8 mouse cellular contexts compared by ENCODE assay signal in genomic region chr1:46851586-46851985, GRCm38 (mm10). TPM values are rescaled to one million over a fixed set of nuclear protein-coding genes. Genes with fewer than 3 reads are reported as not detected.
A peak's percentile ranks its signal among the peaks of the same experiment; 100 is the strongest.
DNase-seq lines count a peak whose midpoint lies in the region; ATAC-seq and TF ChIP-seq lines count a peak whose summit lies in the region.

No protein-coding gene starts in this region.

- no peak for TF ChIP-seq CTCF in heart, postnatal 0 days (IDR thresholded peaks at IDR 0.05; ENCODE audit: low read depth)
- no peak for TF ChIP-seq CTCF in MEL (IDR thresholded peaks at IDR 0.05 in 2 of 3, conservative IDR thresholded peaks at IDR 0.05 in 1 of 3; ENCODE audit: control insufficient read depth in 1 of 3, insufficient read depth in 1 of 3, low read depth in 2 of 3, low read length in 3 of 3, poor library complexity in 1 of 3, severe bottlenecking in 1 of 3)

- H3K27me3 ChIP-seq in heart, postnatal 0 days (ENCODE audit: control insufficient read depth, insufficient read depth, low read length), result no peaks in the 10 kb centered on the region
- H3K27me3 ChIP-seq in MEL (ENCODE audit: control insufficient read depth in 1 of 2, insufficient read depth in 2 of 2, low read length in 2 of 2), result no peaks in the 10 kb centered on the region
- no peaks in the 10 kb centered on the region for H3K27me3 ChIP-seq in hindbrain, embryonic 11.5 days (ENCODE audit: control insufficient read depth, insufficient read depth, low read length)
- no peaks in the 10 kb centered on the region for H3K27me3 ChIP-seq in midbrain, embryonic 13.5 days

- no peak for TF ChIP-seq EP300 in heart, postnatal 0 days (IDR thresholded peaks at IDR 0.05; ENCODE audit: low read depth)
- TF ChIP-seq EP300 in MEL (IDR thresholded peaks at IDR 0.05; ENCODE audit: low read depth in 1 of 2, low read length in 2 of 2), result no peak

- H3K36me3 ChIP-seq in heart, postnatal 0 days (replicated peaks; ENCODE audit: control insufficient read depth, insufficient read depth, low read length), result no peaks in the 10 kb centered on the region
- peaks cover 0 to 21% of the 10 kb centered on the region in 2 experiments; a peak in 2 of 4 replicates for H3K36me3 ChIP-seq in MEL (ENCODE audit: control insufficient read depth in 1 of 2, insufficient read depth in 2 of 2, low read length in 2 of 2)
- H3K36me3 ChIP-seq in hindbrain, embryonic 11.5 days (ENCODE audit: control insufficient read depth, insufficient read depth, low read length), result no peaks in the 10 kb centered on the region
- H3K36me3 ChIP-seq in midbrain, embryonic 13.5 days, result no peaks in the 10 kb centered on the region

- intact Hi-C loops in left cerebral cortex, postnatal 25 days (cut with DNase I), result loop anchor here (5.0 to 10.0 kb wide), 4 partner anchors 251 to 636 kb away; no protein-coding TSS in a partner anchor

- peak overlapping the region; percentile 7; the same call in 1 of the 2 replicates for H3K27ac ChIP-seq in heart, postnatal 0 days (ENCODE audit: low read depth)
- no peak overlapping the region; the same call in 1 of the 2 replicates for H3K27ac ChIP-seq in MEL (ENCODE audit: control insufficient read depth, low read depth, low read length)
- H3K27ac ChIP-seq in hindbrain, embryonic 11.5 days (ENCODE audit: low read depth, low read length), result no peak overlapping the region
- no peak overlapping the region for H3K27ac ChIP-seq in midbrain, embryonic 13.5 days

- no peak for ATAC-seq in heart, postnatal 0 days (ENCODE audit: insufficient read depth, low read depth)
- no peak for ATAC-seq in hindbrain, embryonic 11.5 days (ENCODE audit: low FRiP score)
- ATAC-seq in midbrain, embryonic 13.5 days, result no peak
- ATAC-seq in frontal cortex, adult (ENCODE audit: low TSS enrichment), result no peak

- H3K4me2 ChIP-seq in heart, postnatal 0 days (ENCODE audit: low read depth, low read length), result peak overlapping the region; percentile 91; the same call in 1 of the 2 replicates
- peak overlapping the region; percentile 26 for H3K4me2 ChIP-seq in hindbrain, embryonic 11.5 days (replicated peaks; ENCODE audit: low read depth, low read length)
- peak overlapping the region; percentile 67 for H3K4me2 ChIP-seq in midbrain, embryonic 13.5 days (replicated peaks)

- H3K4me3 ChIP-seq in heart, postnatal 0 days (ENCODE audit: low read depth, low read length), result no peak overlapping the region
- no peak overlapping the region; a peak in 1 of 4 replicates for H3K4me3 ChIP-seq in MEL (ENCODE audit: control insufficient read depth in 1 of 2, insufficient read depth in 1 of 2, low read depth in 2 of 2, low read length in 2 of 2)
- peak overlapping the region; percentile 14; the same call in 1 of the 2 replicates for H3K4me3 ChIP-seq in hindbrain, embryonic 11.5 days (ENCODE audit: low read depth, low read length)
- H3K4me3 ChIP-seq in midbrain, embryonic 13.5 days (replicated peaks), result peak overlapping the region; percentile 91

- no peak overlapping the region for H3K9ac ChIP-seq in heart, postnatal 0 days (replicated peaks; ENCODE audit: low read depth, low read length)
- peak overlapping the region; percentile 42 for H3K9ac ChIP-seq in MEL (ENCODE audit: control insufficient read depth, low read depth, low read length, poor library complexity, severe bottlenecking)
- H3K9ac ChIP-seq in hindbrain, embryonic 11.5 days (ENCODE audit: low read depth, low read length), result no peak overlapping the region
- H3K9ac ChIP-seq in midbrain, embryonic 13.5 days (replicated peaks), result peak overlapping the region; percentile 33; the same call in 1 of the 2 replicates

- TF ChIP-seq POLR2A in MEL (IDR thresholded peaks at IDR 0.05; ENCODE audit: control insufficient read depth in 1 of 2, insufficient read depth in 1 of 2, low read depth in 1 of 2, low read length in 2 of 2, poor library complexity in 1 of 2), result no peak

- TF ChIP-seq RAD21 in MEL (IDR thresholded peaks at IDR 0.05; ENCODE audit: low read depth, low read length), result no peak

- no peak for DNase-seq in heart, postnatal 0 days (ENCODE audit: low spot score)
- DNase-seq in heart, adult 11 months, result no peak
- peak; percentile 55 for DNase-seq in MEL (ENCODE audit: low read depth, low spot score)
- no peak for DNase-seq in hindbrain, embryonic 11.5 days (ENCODE audit: low spot score)
- DNase-seq in left cerebral cortex, postnatal 25 days (ENCODE audit: low spot score in 2 of 2), result no peak
- no peak for DNase-seq in spleen, postnatal 36 days (ENCODE audit: low spot score in 2 of 2)

- H3K79me2 ChIP-seq in MEL (ENCODE audit: control insufficient read depth, insufficient read depth, low read length, poor library complexity), result peaks cover 15% of the 10 kb centered on the region

- WGBS in heart, postnatal 0 days, result 68% methylated on average over 4 of the region's 4 CpGs
- WGBS in hindbrain, embryonic 11.5 days, result 66% methylated on average over 4 of the region's 4 CpGs
- 70% methylated on average over 4 of the region's 4 CpGs for WGBS in midbrain, embryonic 13.5 days

- H3K4me1 ChIP-seq in heart, postnatal 0 days (ENCODE audit: control insufficient read depth, insufficient read depth), result peaks cover 13% of the 10 kb centered on the region; the same call in 1 of the 2 replicates
- 0 out of 4 replicates have a peak, but pooled peaks cover 0 to 3% of the 10 kb centered on the region in 2 experiments for H3K4me1 ChIP-seq in MEL (ENCODE audit: control insufficient read depth in 1 of 2, insufficient read depth in 2 of 2, low read length in 2 of 2)
- no peaks in the 10 kb centered on the region; the same call in 1 of the 2 replicates for H3K4me1 ChIP-seq in hindbrain, embryonic 11.5 days (replicated peaks; ENCODE audit: control insufficient read depth, insufficient read depth, low read length)
- H3K4me1 ChIP-seq in midbrain, embryonic 13.5 days (replicated peaks), result peaks cover 32% of the 10 kb centered on the region

- no peaks in the 10 kb centered on the region for H3K9me3 ChIP-seq in heart, postnatal 0 days (replicated peaks; ENCODE audit: control insufficient read depth, low read length)
- H3K9me3 ChIP-seq in MEL (replicated peaks; ENCODE audit: insufficient read depth, low read length), result no peaks in the 10 kb centered on the region
- no peaks in the 10 kb centered on the region for H3K9me3 ChIP-seq in hindbrain, embryonic 11.5 days (ENCODE audit: control insufficient read depth, low read length)
- no peaks in the 10 kb centered on the region for H3K9me3 ChIP-seq in midbrain, embryonic 13.5 days

TF ChIP-seq in MEL, 35 proteins besides CTCF, POLR2A, EP300 and RAD21:
- TF ChIP-seq MXI1 (IDR thresholded peaks at IDR 0.05; ENCODE audit: low read depth, low read length) (no peak), TBP (IDR thresholded peaks at IDR 0.05; ENCODE audit: low read depth, low read length) (no peak), ELF1 (IDR thresholded peaks at IDR 0.05; ENCODE audit: low read depth, low read length) (no peak), MEF2A (IDR thresholded peaks at IDR 0.05; ENCODE audit: extremely low read depth, insufficient replicate concordance, low read depth, low read length, poor library complexity, severe bottlenecking) (no peak), ZKSCAN1 (IDR thresholded peaks at IDR 0.05; ENCODE audit: low read depth, low read length) (no peak), E2F4 (IDR thresholded peaks at IDR 0.05; ENCODE audit: borderline replicate concordance, low read depth, low read length) (no peak), TCF12 (IDR thresholded peaks at IDR 0.05; ENCODE audit: low read depth, low read length) (no peak), KAT2A (conservative IDR thresholded peaks at IDR 0.05; ENCODE audit: low read depth, low read length) (no peak), ZMIZ1 (IDR thresholded peaks at IDR 0.05; ENCODE audit: low read depth, low read length) (no peak), RCOR1 (IDR thresholded peaks at IDR 0.05; ENCODE audit: low read depth, low read length) (no peak)

RNA-seq across cellular contexts. Expression of gene Slc39a10, which starts 41.1 kb away (rescaled TPM):
- total RNA-seq in heart, postnatal 0 days (2014; rRNA removed; ENCODE audit: low replicate concordance), result 13.8 and 29.7 TPM in 2 replicates
- polyA plus RNA-seq in heart, postnatal 0 days (2015; fragmentation: Nextera tagmentation; extraction: Ambion mirVana), result 8.4 and 8.7 TPM in 2 replicates
- 14.9 and 15.2 TPM in 2 replicates for total RNA-seq in MEL (2012; rRNA removed)
- polyA plus RNA-seq in MEL (2012; ENCODE audit: insufficient read depth in 1 of 2, insufficient read length in 2 of 2, low read depth in 1 of 2, low replicate concordance in 2 of 2, missing spikeins in 1 of 2), result 10 to 100 TPM in 1 of 2 experiments, not detected in 1; 17.7 TPM
- 78.5 and 99.9 TPM in 2 replicates for polyA plus RNA-seq in hindbrain, embryonic 11.5 days (2014; fragmentation: Nextera tagmentation; extraction: Ambion mirVana)
- polyA plus RNA-seq in midbrain, embryonic 13.5 days (2015; fragmentation: Nextera tagmentation; extraction: Ambion mirVana), result 66.1 and 73.8 TPM in 2 replicates
- 100 to 1,000 TPM; 213 to 226 TPM for total RNA-seq in left cerebral cortex, postnatal 25 days (2021)

Comparison
In these comparisons a context has a peak if more than half of its experiments do, and no peak if none do; other contexts are left out.
1. H3K4me2 ChIP-seq: peak in every context shown above with its lines; median percentile 91 in heart, postnatal 0 days; 67 in midbrain, embryonic 13.5 days; 26 in hindbrain, embryonic 11.5 days.
2. H3K4me3 ChIP-seq: peak in hindbrain, embryonic 11.5 days (single experiment) and midbrain, embryonic 13.5 days (single experiment); none in heart, postnatal 0 days (single experiment) and MEL (0 of 2).
3. H3K9ac ChIP-seq: peak in MEL (single experiment) and midbrain, embryonic 13.5 days (single experiment); none in heart, postnatal 0 days (single experiment) and hindbrain, embryonic 11.5 days (single experiment).